Mouse (Mus musculus): Measurements from ENCODE around the gene Olfr57.
"Not testable (repeated sequence)": the region's sequence is repeated elsewhere in the genome, so short reads cannot be mapped to it uniquely, and the experiment has no call there.

Olfr57 gene

GRCm38 (mm10) chr10:79028441-79028840 is at the start of gene Olfr57:
Olfr57 (plus strand) TSS chr10:79028741.
- POLR2A ChIA-PET: interaction anchor here in 1 of 4 experiments (0.9 kb wide), 1 partner anchor 42 kb away, joined by 3 read pairs; no protein-coding TSS in a partner anchor
- CTCF ChIA-PET: no interaction called here

GRCm38 (mm10) chr10:78980750-78981149 is 47.8 kb upstream of the Olfr57 start, which contains the start of gene Olfr1352:
Olfr1352 (plus strand) TSS chr10:78981050.
- CTCF ChIA-PET: no interaction called here
- POLR2A ChIA-PET: no interaction called here

GRCm38 (mm10) chr10:79012172-79012571 is 16.4 kb upstream of the Olfr57 start, which contains the start of gene Olfr1351:
Olfr1351 (plus strand) TSS chr10:79012472.
- ChIA-PET POLR2A (interaction anchor here in 1 of 4 experiments (1.3 kb wide), 1 partner anchor 294 kb away, joined by 3 read pairs; the partner anchor contains the start of gene Casp14), CTCF (no interaction called here)

GRCm38 (mm10) chr10:79042457-79042856 is 13.9 kb downstream of the Olfr57 start:
- POLR2A ChIA-PET, CTCF ChIA-PET: not testable (repeated sequence)

GRCm38 (mm10) chr10:79057370-79057769 is 28.8 kb downstream of the Olfr57 start:
- POLR2A ChIA-PET, CTCF ChIA-PET: not testable (repeated sequence)

All from embryonic stem cell, embryonic (primary cell).